Mouse (Mus musculus) heart, embryonic 13.5 days (tissue): ENCODE measurements around the gene Aplp1. TPM values are rescaled to one million over a fixed set of nuclear protein-coding genes. Genes with fewer than 3 reads are reported as not detected.

Experiments used
- ATAC-seq: fragments of 200-750 bp; cut with Nextera tagmentation; 2 replicates; pipeline ENCODE4 v1.8.0; 2017; ENCODE audit warnings: moderate TSS enrichment; ENCODE audit not compliant: insufficient number of reproducible peaks, low FRiP score, low TSS enrichment; ENCODE audit errors: extremely low read depth
- H3K27ac ChIP-seq: fragments of 300-500 bp; sonication (generic); replicated peaks from 2 replicates; pipeline ENCODE4 v1.5.1; 2015; ENCODE audit warnings: moderate library complexity, mild to moderate bottlenecking, inconsistent platforms
- H3K27me3 ChIP-seq: fragments of 300-500 bp; sonication (generic); replicated peaks from 2 replicates; pipeline ENCODE4 v1.6.1; 2015; ENCODE audit warnings: mild to moderate bottlenecking, inconsistent platforms
- H3K36me3 ChIP-seq: fragments of 300-500 bp; sonication (generic); 2 replicates; pipeline ENCODE4 v1.6.1; 2015; ENCODE audit warnings: mild to moderate bottlenecking, inconsistent platforms
- H3K4me1 ChIP-seq: fragments of 300-500 bp; sonication (generic); 2 replicates; pipeline ENCODE4 v1.6.1; 2015; ENCODE audit warnings: inconsistent platforms
- H3K4me2 ChIP-seq: fragments of 300-500 bp; sonication (generic); 2 replicates; pipeline ENCODE4 v1.6.1; 2015; ENCODE audit warnings: inconsistent platforms, mild to moderate bottlenecking, moderate library complexity
- H3K4me3 ChIP-seq: fragments of 300-500 bp; sonication (generic); 2 replicates; pipeline ENCODE4 v1.5.1; 2015; ENCODE audit warnings: moderate library complexity, mild to moderate bottlenecking, inconsistent platforms
- H3K9ac ChIP-seq: fragments of 300-500 bp; sonication (generic); 2 replicates; pipeline ENCODE4 v1.6.1; 2015; ENCODE audit warnings: inconsistent platforms, mild to moderate bottlenecking, moderate library complexity
- H3K9me3 ChIP-seq: fragments of 300-500 bp; sonication (generic); 2 replicates; pipeline ENCODE4 v1.6.1; 2016; ENCODE audit warnings: inconsistent platforms
- WGBS: fragments of 180-500 bp; shearing (Covaris S2); methylation state at CpG from one replicate; pipeline ENCODE4 v1.1.7; 2015; ENCODE audit warnings: mixed read lengths; 5-methylcytosine and 5-hydroxymethylcytosine counted together
- polyA plus RNA-seq: library from polyadenylated mRNA; unstranded; fragments of >200 nt; fragmentation: Nextera tagmentation; extraction: Ambion mirVana; gene quantifications from 2 replicates; pipeline ENCODE4 v1.2.1, GENCODE M21; 2015

Gene Aplp1
- polyA plus RNA-seq, 1 experiment from 2014 or later, result 29.5 TPM

- Histone ChIP-seq H3K4me2 (no peak overlapping the region), H3K4me3 (no peak overlapping the region), H3K27me3 (no peaks in the 10 kb centered on the region; the same call in 1 of the 2 replicates), H3K9me3 (no peaks in the 10 kb centered on the region), H3K9ac (no peak overlapping the region), H3K36me3 (no peaks in the 10 kb centered on the region), H3K27ac (no peak overlapping the region), H3K4me1 (no peaks in the 10 kb centered on the region)
- ATAC-seq, result no peak
- WGBS, result 53% methylated on average over 4 of the region's 4 CpGs
These were observed 43.0 kb downstream of the Aplp1 start for GRCm38 (mm10) chr7:30402343-30402742.

- H3K4me2 ChIP-seq, result no peak overlapping the region
- H3K4me3 ChIP-seq, result no peak overlapping the region
- 51% methylated on average over 7 of the region's 7 CpGs for WGBS
- H3K27ac ChIP-seq, result no peak overlapping the region
- no peak overlapping the region for H3K9ac ChIP-seq
- H3K4me1 ChIP-seq, result no peaks in the 10 kb centered on the region
- no peaks in the 10 kb centered on the region for H3K36me3 ChIP-seq
- no peak for ATAC-seq
- H3K27me3 ChIP-seq, result no peaks in the 10 kb centered on the region; the same call in 1 of the 2 replicates
- no peaks in the 10 kb centered on the region for H3K9me3 ChIP-seq
These were observed 45.7 kb downstream of the Aplp1 start for GRCm38 (mm10) chr7:30399671-30400070.

GRCm38 (mm10) chr7:30394871-30395270 is 50.5 kb downstream of the Aplp1 start:
- Histone ChIP-seq H3K27ac (peak overlapping the region; percentile 63; the same call in 1 of the 2 replicates), H3K4me2 (no peak overlapping the region), H3K4me3 (no peak overlapping the region), H3K36me3 (no peaks in the 10 kb centered on the region), H3K9me3 (no peaks in the 10 kb centered on the region), H3K27me3 (no peaks in the 10 kb centered on the region), H3K9ac (no peak overlapping the region), H3K4me1 (no peaks in the 10 kb centered on the region; the same call in 1 of the 2 replicates)
- ATAC-seq, result no peak
- WGBS, result 41% methylated on average over 2 of the region's 2 CpGs

- Histone ChIP-seq H3K27me3 (no peaks in the 10 kb centered on the region), H3K9me3 (no peaks in the 10 kb centered on the region), H3K4me1 (no peaks in the 10 kb centered on the region; the same call in 1 of the 2 replicates), H3K27ac (peak overlapping the region; percentile 63), H3K36me3 (no peaks in the 10 kb centered on the region), H3K9ac (no peak overlapping the region), H3K4me3 (no peak overlapping the region), H3K4me2 (no peak overlapping the region)
- ATAC-seq, result peak; percentile 19; the same call in 1 of the 2 replicates
- 33% methylated on average over 7 of the region's 11 CpGs for WGBS
These were observed 51.0 kb downstream of the Aplp1 start for GRCm38 (mm10) chr7:30394379-30394778.

- no peak for ATAC-seq
- Histone ChIP-seq H3K4me3 (no peak overlapping the region), H3K27ac (peak overlapping the region; percentile 63), H3K9ac (no peak overlapping the region), H3K36me3 (no peaks in the 10 kb centered on the region), H3K27me3 (no peaks in the 10 kb centered on the region), H3K9me3 (no peaks in the 10 kb centered on the region), H3K4me2 (no peak overlapping the region), H3K4me1 (no peaks in the 10 kb centered on the region; the same call in 1 of the 2 replicates)
- 80% methylated on average over 4 of the region's 4 CpGs for WGBS
These were observed 51.7 kb downstream of the Aplp1 start for GRCm38 (mm10) chr7:30393631-30394030.

- no peak for ATAC-seq
- Histone ChIP-seq H3K4me1 (no peaks in the 10 kb centered on the region; the same call in 1 of the 2 replicates), H3K27ac (no peak overlapping the region), H3K9ac (no peak overlapping the region), H3K9me3 (no peaks in the 10 kb centered on the region), H3K27me3 (no peaks in the 10 kb centered on the region), H3K4me3 (no peak overlapping the region), H3K4me2 (no peak overlapping the region), H3K36me3 (no peaks in the 10 kb centered on the region)
- WGBS, result 59% methylated on average over 4 of the region's 4 CpGs
These were observed 52.4 kb downstream of the Aplp1 start for GRCm38 (mm10) chr7:30392746-30393520.

Other genes starting within 250 kb of the Aplp1 start
- gene Capns1, start 246.7 kb downstream of the Aplp1 start, polyA plus RNA-seq, result 76.8 and 81.8 TPM in 2 replicates
- gene Polr2i, start 213.6 kb downstream of the Aplp1 start, polyA plus RNA-seq, result 113 and 123 TPM in 2 replicates
- gene Tbcb, start 213.3 kb downstream of the Aplp1 start, polyA plus RNA-seq, result 145 and 170 TPM in 2 replicates
- gene Ovol3, start 209.8 kb downstream of the Aplp1 start, polyA plus RNA-seq, result not detected in 2 replicates
- gene Thap8, start 165.4 kb downstream of the Aplp1 start, polyA plus RNA-seq, result 0.37 and 0.39 TPM in 2 replicates
- gene Wdr62, start 165.1 kb downstream of the Aplp1 start, polyA plus RNA-seq, result 7.1 and 8.5 TPM in 2 replicates
- gene Clip3, start 153.8 kb downstream of the Aplp1 start, polyA plus RNA-seq, result 10.2 and 14.9 TPM in 2 replicates
- gene Alkbh6, start 136.8 kb downstream of the Aplp1 start, polyA plus RNA-seq, result 60.5 and 66.1 TPM in 2 replicates
- 18.3 and 20.2 TPM in 2 replicates for gene Syne4, start 130.7 kb downstream of the Aplp1 start, polyA plus RNA-seq
- 2.5 and 3.3 TPM in 2 replicates for gene E130208F15Rik, start 123.8 kb downstream of the Aplp1 start, polyA plus RNA-seq
- gene Sdhaf1, start 121.6 kb downstream of the Aplp1 start, polyA plus RNA-seq, result 14.6 and 15.1 TPM in 2 replicates
- gene Lrfn3, start 82.8 kb downstream of the Aplp1 start, polyA plus RNA-seq, result 1.9 TPM in 2 replicates
- gene Tyrobp, start 31.8 kb downstream of the Aplp1 start, polyA plus RNA-seq, result 27.8 and 28.7 TPM in 2 replicates
- 0.66 and 0.90 TPM in 2 replicates for gene Hcst, start 25.7 kb downstream of the Aplp1 start, polyA plus RNA-seq
- gene Nfkbid, start 23.8 kb downstream of the Aplp1 start, polyA plus RNA-seq, result 1.2 and 1.4 TPM in 2 replicates
- gene Kirrel2, start 12.2 kb upstream of the Aplp1 start, polyA plus RNA-seq, result 0.45 and 0.49 TPM in 2 replicates
- 0.12 TPM in 1 of 2 replicates, not detected in the other for gene Nphs1, start 12.8 kb upstream of the Aplp1 start, polyA plus RNA-seq
- 0.13 and 1.0 TPM in 2 replicates for gene Prodh2, start 48.1 kb upstream of the Aplp1 start, polyA plus RNA-seq
- 8.0 and 9.3 TPM in 2 replicates for gene Arhgap33, start 89.5 kb upstream of the Aplp1 start, polyA plus RNA-seq
- 76.6 and 86.4 TPM in 2 replicates for gene Hspb6, start 106.6 kb upstream of the Aplp1 start, polyA plus RNA-seq
- gene Proser3, start 106.8 kb upstream of the Aplp1 start, polyA plus RNA-seq, result 8.7 and 9.6 TPM in 2 replicates
- 31.0 and 36.9 TPM in 2 replicates for gene Lin37, start 114.3 kb upstream of the Aplp1 start, polyA plus RNA-seq
- 85.6 and 92.3 TPM in 2 replicates for gene U2af1l4, start 117.8 kb upstream of the Aplp1 start, polyA plus RNA-seq
- gene Gm49396, start 117.8 kb upstream of the Aplp1 start, polyA plus RNA-seq, result 7.4 and 8.4 TPM in 2 replicates
- 114 and 116 TPM in 2 replicates for gene Psenen, start 118.1 kb upstream of the Aplp1 start, polyA plus RNA-seq
- gene Igflr1, start 119.9 kb upstream of the Aplp1 start, polyA plus RNA-seq, result 3.5 and 3.6 TPM in 2 replicates
- gene Kmt2b, start 143.2 kb upstream of the Aplp1 start, polyA plus RNA-seq, result 4.4 and 5.7 TPM in 2 replicates
- gene Zbtb32, start 153.4 kb upstream of the Aplp1 start, polyA plus RNA-seq, result 0.13 and 0.19 TPM in 2 replicates
- gene Upk1a, start 167.3 kb upstream of the Aplp1 start, polyA plus RNA-seq, result 0.33 and 0.37 TPM in 2 replicates
- 1,963 and 2,109 TPM in 2 replicates for gene Cox6b1, start 180.6 kb upstream of the Aplp1 start, polyA plus RNA-seq
- gene Etv2, start 190.3 kb upstream of the Aplp1 start, polyA plus RNA-seq, result 0.33 and 0.37 TPM in 2 replicates
- 79.5 and 88.4 TPM in 2 replicates for gene Rbm42, start 204.8 kb upstream of the Aplp1 start, polyA plus RNA-seq
- gene Haus5, start 219.5 kb upstream of the Aplp1 start, polyA plus RNA-seq, result 30.1 and 32.3 TPM in 2 replicates
- gene Pmis2, start 226.1 kb upstream of the Aplp1 start, polyA plus RNA-seq, result not detected in 2 replicates